Mouse (Mus musculus) limb, embryonic 13.5 days (tissue): ENCODE data around the gene U2af1. TPM values are rescaled to one million over a fixed set of nuclear protein-coding genes. Genes with fewer than 3 reads are reported as not detected.
"Not testable (repeated sequence)": the region's sequence is repeated elsewhere in the genome, so short reads cannot be mapped to it uniquely, and the experiment has no call there.

Experiments
- ATAC-seq: fragments of 200-750 bp; cut with Nextera tagmentation; 2 replicates; pipeline ENCODE4 v1.8.0; 2017; ENCODE audit warnings: low read depth, moderate number of reproducible peaks, moderate TSS enrichment; ENCODE audit not compliant: low FRiP score
- H3K27ac ChIP-seq: fragments of 300-500 bp; sonication (generic); 2 replicates; pipeline ENCODE4 v1.5.1; 2015; ENCODE audit warnings: inconsistent platforms, mild to moderate bottlenecking, moderate library complexity
- H3K27me3 ChIP-seq: fragments of 300-500 bp; sonication (generic); 2 replicates; pipeline ENCODE4 v1.6.1; 2015; ENCODE audit warnings: mild to moderate bottlenecking, inconsistent platforms
- H3K36me3 ChIP-seq: fragments of 300-500 bp; sonication (generic); 2 replicates; pipeline ENCODE4 v1.6.1; 2015; ENCODE audit warnings: inconsistent platforms, mild to moderate bottlenecking, moderate library complexity
- H3K4me1 ChIP-seq: fragments of 300-500 bp; sonication (generic); 2 replicates; pipeline ENCODE4 v1.6.1; 2015; ENCODE audit warnings: inconsistent platforms
- H3K4me2 ChIP-seq: fragments of 300-500 bp; sonication (generic); replicated peaks from 2 replicates; pipeline ENCODE4 v1.6.1; 2015; ENCODE audit warnings: inconsistent platforms, mild to moderate bottlenecking, moderate library complexity
- H3K4me3 ChIP-seq: fragments of 300-500 bp; sonication (generic); 2 replicates; pipeline ENCODE4 v1.5.1; 2015; ENCODE audit warnings: moderate library complexity, mild to moderate bottlenecking, inconsistent platforms
- H3K9ac ChIP-seq: fragments of 300-500 bp; sonication (generic); 2 replicates; pipeline ENCODE4 v1.6.1; 2015; ENCODE audit warnings: mild to moderate bottlenecking, inconsistent platforms
- H3K9me3 ChIP-seq: fragments of 300-500 bp; sonication (generic); 2 replicates; pipeline ENCODE4 v1.6.1; 2016; ENCODE audit warnings: inconsistent platforms
- WGBS: fragments of 180-500 bp; shearing (Covaris S2); methylation state at CpG from one replicate; pipeline ENCODE4 v1.1.7; 2015; 5-methylcytosine and 5-hydroxymethylcytosine counted together
- polyA plus RNA-seq: library from polyadenylated mRNA; unstranded; fragments of >200 nt; fragmentation: Nextera tagmentation; extraction: Ambion mirVana; gene quantifications from 2 replicates; pipeline ENCODE4 v1.2.1, GENCODE M21; 2015

U2af1 gene
- polyA plus RNA-seq, 1 experiment from 2014 or later: 354 TPM

GRCm38 (mm10) chr17:31636277-31636941, 22.3 kb downstream of the U2af1 start:
- no peaks in the 10 kb centered on the region for H3K36me3 ChIP-seq
- H3K9ac ChIP-seq: peak overlapping the region; percentile 65
- H3K4me2 ChIP-seq: peak overlapping the region; percentile 98
- no peaks in the 10 kb centered on the region for H3K9me3 ChIP-seq
- WGBS: 6% methylated on average over 45 of the region's 45 CpGs
- peaks cover 25% of the 10 kb centered on the region for H3K27me3 ChIP-seq
- H3K4me1 ChIP-seq: peaks cover 16% of the 10 kb centered on the region
- no peak overlapping the region for H3K27ac ChIP-seq
- peak overlapping the region; percentile 58 for H3K4me3 ChIP-seq
- peak; percentile 29; the same call in 1 of the 2 replicates for ATAC-seq

DNA sequence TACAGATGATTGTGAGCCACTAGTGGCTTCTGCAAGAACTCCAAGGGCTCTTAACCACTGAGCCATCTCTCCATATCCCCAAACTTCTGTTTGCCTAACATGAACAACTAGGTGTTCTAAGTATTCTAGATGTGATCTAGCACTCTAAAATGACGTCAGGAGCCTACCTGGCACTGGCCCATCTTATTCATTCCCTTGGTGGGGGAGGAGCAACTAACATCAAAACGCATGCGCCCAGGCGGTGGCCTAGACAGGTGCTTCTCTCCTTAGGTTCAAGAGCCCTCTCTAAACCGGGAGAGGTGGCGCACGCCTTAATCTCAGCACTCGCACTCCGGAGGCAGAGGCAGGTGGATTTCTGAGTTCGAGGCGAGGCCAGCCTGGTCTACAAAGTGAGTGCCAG, 22.9 kb downstream of the U2af1 start:
- Histone ChIP-seq H3K9ac (peak overlapping the region; percentile 65; the same call in 1 of the 2 replicates), H3K4me1 (peaks cover 16% of the 10 kb centered on the region), H3K36me3 (no peaks in the 10 kb centered on the region), H3K9me3 (no peaks in the 10 kb centered on the region), H3K4me2 (peak overlapping the region; percentile 98), H3K4me3 (peak overlapping the region; percentile 58), H3K27me3 (peaks cover 25% of the 10 kb centered on the region), H3K27ac (no peak overlapping the region)
- ATAC-seq: no peak
- 50% methylated on average over 11 of the region's 11 CpGs for WGBS

DNA sequence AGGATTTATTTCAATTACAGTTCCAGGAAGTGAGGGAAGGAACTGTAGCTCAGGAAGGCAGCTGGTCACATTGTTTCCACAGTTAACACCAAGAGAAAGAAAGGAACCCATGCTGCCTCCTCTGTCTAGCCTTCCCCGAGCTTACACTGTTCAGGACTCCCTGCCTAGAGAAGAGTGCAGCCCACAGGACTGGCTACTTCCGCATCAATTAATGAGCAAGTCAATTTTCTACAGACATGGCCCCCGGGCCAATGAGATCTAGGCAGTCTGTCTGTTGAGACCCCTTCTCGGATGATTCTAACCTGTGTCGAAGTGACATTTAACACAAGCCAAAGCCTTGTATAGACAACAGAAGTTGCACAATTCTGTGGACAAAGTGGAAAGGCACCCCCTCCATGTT, 23.8 kb downstream of the U2af1 start:
- no peak for ATAC-seq
- no peak overlapping the region for H3K4me2 ChIP-seq
- no peak overlapping the region for H3K4me3 ChIP-seq

GRCm38 (mm10) chr17:31633007-31633406, 25.7 kb downstream of the U2af1 start:
- ATAC-seq: no peak
- Histone ChIP-seq H3K36me3 (no peaks in the 10 kb centered on the region), H3K9me3 (no peaks in the 10 kb centered on the region), H3K27ac (no peak overlapping the region), H3K4me1 (peaks cover 16% of the 10 kb centered on the region), H3K4me3 (no peak overlapping the region), H3K27me3 (peaks cover 25% of the 10 kb centered on the region), H3K9ac (no peak overlapping the region), H3K4me2 (no peak overlapping the region)
- 83% methylated on average over 6 of the region's 6 CpGs for WGBS

More for the DNA sequence above, 23.8 kb downstream of the U2af1 start:
- WGBS: 73% methylated on average over 5 of the region's 5 CpGs
- no peak overlapping the region for H3K9ac ChIP-seq
- H3K27me3 ChIP-seq: peaks cover 25% of the 10 kb centered on the region
- no peaks in the 10 kb centered on the region for H3K36me3 ChIP-seq
- H3K27ac ChIP-seq: no peak overlapping the region
- no peaks in the 10 kb centered on the region for H3K9me3 ChIP-seq
- H3K4me1 ChIP-seq: peaks cover 16% of the 10 kb centered on the region

DNA sequence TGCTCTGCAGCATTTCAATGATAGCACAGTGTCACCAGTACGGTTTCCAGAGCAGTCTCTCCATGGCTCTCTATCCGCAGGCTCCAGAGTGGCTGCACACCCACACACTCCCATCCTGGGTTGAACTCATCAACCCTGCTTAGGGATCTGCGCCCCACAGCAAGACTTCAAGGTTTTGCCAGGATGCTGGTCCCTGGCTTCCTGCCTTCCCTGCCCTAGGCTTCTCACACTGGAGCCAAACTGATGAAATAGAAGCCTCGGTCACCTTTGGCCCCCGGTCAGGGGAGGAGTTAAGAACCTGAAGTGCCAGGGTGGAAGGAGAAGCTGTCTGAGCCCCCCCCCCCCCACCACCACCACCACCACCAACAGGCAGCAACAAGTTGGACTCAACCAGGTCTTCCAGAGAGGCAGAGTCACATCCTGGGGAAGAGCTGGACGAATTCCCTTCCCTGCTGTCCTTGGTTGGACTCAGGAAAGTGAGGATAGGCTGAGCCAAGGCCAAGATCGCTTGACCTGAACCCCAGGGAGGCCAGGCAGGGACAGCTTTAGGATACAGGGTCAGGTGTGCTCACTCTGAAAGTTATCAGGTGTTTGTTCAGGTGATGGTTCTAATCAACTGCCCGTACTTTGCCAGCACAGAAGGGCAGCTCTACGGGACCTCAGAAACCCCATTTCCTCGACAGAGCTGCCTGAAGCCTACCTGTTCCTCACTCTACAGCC, 27.5 kb downstream of the U2af1 start:
- no peak overlapping the region for H3K27ac ChIP-seq
- H3K27me3 ChIP-seq: peaks cover 18% of the 10 kb centered on the region
- H3K9me3 ChIP-seq: no peaks in the 10 kb centered on the region
- 85% methylated on average over 10 of the region's 10 CpGs for WGBS
- no peak overlapping the region for H3K4me3 ChIP-seq
- H3K4me1 ChIP-seq: peaks cover 3% of the 10 kb centered on the region
- no peaks in the 10 kb centered on the region for H3K36me3 ChIP-seq
- H3K9ac ChIP-seq: no peak overlapping the region
- no peak for ATAC-seq
- no peak overlapping the region for H3K4me2 ChIP-seq

- no peak overlapping the region for H3K9ac ChIP-seq
- no peaks in the 10 kb centered on the region for H3K36me3 ChIP-seq
- no peak overlapping the region for H3K4me2 ChIP-seq
- no peaks in the 10 kb centered on the region for H3K9me3 ChIP-seq
- no peak for ATAC-seq
- no peak overlapping the region for H3K27ac ChIP-seq
- no peak overlapping the region for H3K4me3 ChIP-seq
- no peaks in the 10 kb centered on the region for H3K27me3 ChIP-seq
- H3K4me1 ChIP-seq: no peaks in the 10 kb centered on the region
- 82% methylated on average over 2 of the region's 2 CpGs for WGBS
Measured at GRCm38 (mm10) chr17:31627961-31628360, 30.7 kb downstream of the U2af1 start.

DNA sequence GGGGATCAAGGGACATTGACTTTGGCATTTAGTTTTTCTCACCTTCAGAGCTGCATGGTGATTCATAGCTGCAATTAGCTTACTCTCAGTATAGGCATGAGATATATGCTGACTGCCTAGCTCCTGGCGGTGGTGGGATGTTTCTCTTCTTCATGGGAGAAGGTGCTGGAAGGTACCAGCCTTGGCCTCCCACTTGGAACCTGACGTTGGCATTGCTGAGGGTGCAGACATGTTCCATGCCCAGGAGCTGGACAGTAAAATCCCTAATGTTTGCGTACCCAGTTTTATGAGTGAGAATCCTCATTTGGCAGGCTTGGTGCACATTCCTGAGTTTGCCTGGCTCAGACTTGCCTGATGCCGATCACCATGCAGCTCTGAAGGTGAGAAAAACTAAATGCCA, 35.6 kb downstream of the U2af1 start:
- no peaks in the 10 kb centered on the region for H3K4me1 ChIP-seq
- no peaks in the 10 kb centered on the region for H3K9me3 ChIP-seq
- H3K36me3 ChIP-seq: no peaks in the 10 kb centered on the region
- no peak overlapping the region for H3K4me2 ChIP-seq
- no peaks in the 10 kb centered on the region for H3K27me3 ChIP-seq
- no peak overlapping the region for H3K9ac ChIP-seq
- H3K27ac ChIP-seq: no peak overlapping the region
- 85% methylated on average over 4 of the region's 4 CpGs for WGBS
- ATAC-seq: no peak
- no peak overlapping the region for H3K4me3 ChIP-seq

GRCm38 (mm10) chr17:31613086-31613755, 45.5 kb downstream of the U2af1 start:
- no peaks in the 10 kb centered on the region for H3K27me3 ChIP-seq
- no peak overlapping the region for H3K9ac ChIP-seq
- H3K27ac ChIP-seq: no peak overlapping the region
- H3K36me3 ChIP-seq: peaks cover 5% of the 10 kb centered on the region; the same call in 1 of the 2 replicates
- 68% methylated on average over 4 of the region's 4 CpGs for WGBS
- no peak for ATAC-seq
- no peak overlapping the region for H3K4me2 ChIP-seq
- H3K4me3 ChIP-seq: no peak overlapping the region
- H3K4me1 ChIP-seq: no peaks in the 10 kb centered on the region
- no peaks in the 10 kb centered on the region for H3K9me3 ChIP-seq

DNA sequence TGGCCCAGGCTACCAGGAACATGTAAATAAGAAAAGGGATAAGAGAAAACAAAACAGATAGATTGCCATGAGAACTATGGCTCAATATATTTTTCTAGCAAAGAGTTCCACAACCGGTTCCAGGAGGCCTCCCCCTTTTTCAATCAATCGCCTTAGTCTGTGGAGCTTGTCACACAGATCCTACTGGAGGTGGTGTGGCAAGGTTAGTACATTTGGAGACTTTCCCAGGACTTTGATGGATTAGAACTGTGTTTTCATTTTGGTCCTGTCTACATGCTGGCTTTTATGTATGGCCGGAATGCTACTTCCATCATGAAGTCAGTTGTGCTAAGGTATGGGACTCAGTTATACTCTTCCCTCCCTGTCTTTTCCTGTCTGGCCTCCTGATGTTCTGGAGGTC, 48.8 kb downstream of the U2af1 start:
- H3K4me3 ChIP-seq: no peak overlapping the region
- H3K36me3 ChIP-seq: peaks cover 25% of the 10 kb centered on the region
- no peaks in the 10 kb centered on the region for H3K9me3 ChIP-seq
- no peaks in the 10 kb centered on the region for H3K4me1 ChIP-seq
- WGBS: 89% methylated on average over 3 of the region's 3 CpGs
- no peaks in the 10 kb centered on the region for H3K27me3 ChIP-seq
- no peak for ATAC-seq
- no peak overlapping the region for H3K9ac ChIP-seq
- no peak overlapping the region for H3K4me2 ChIP-seq
- no peak overlapping the region for H3K27ac ChIP-seq

DNA sequence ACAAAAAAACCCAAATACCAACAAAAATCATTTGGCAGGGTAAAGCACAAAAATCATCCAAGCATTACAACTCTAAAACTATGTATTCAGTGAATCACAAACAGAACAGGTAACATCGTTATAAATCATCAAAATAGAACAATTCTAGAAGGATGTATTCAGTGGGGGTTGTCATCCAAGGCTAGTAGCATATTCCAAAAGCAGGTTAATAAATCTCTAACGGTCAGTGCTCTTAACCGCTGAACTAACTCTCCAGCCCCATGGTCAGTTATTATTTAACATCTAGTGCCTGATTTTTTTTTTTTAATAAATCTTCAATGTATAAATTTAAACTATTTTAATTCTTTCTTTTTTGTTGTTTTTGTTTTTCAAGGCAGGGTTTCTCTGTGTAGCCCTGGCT, 49.5 kb downstream of the U2af1 start:
- not testable (repeated sequence) for H3K4me2 ChIP-seq, H3K9me3 ChIP-seq, H3K9ac ChIP-seq, H3K27ac ChIP-seq, H3K4me1 ChIP-seq, ATAC-seq, H3K4me3 ChIP-seq, H3K27me3 ChIP-seq
- peaks cover 32% of the 10 kb centered on the region for H3K36me3 ChIP-seq
- WGBS: 96% methylated on average over 3 of the region's 3 CpGs

DNA sequence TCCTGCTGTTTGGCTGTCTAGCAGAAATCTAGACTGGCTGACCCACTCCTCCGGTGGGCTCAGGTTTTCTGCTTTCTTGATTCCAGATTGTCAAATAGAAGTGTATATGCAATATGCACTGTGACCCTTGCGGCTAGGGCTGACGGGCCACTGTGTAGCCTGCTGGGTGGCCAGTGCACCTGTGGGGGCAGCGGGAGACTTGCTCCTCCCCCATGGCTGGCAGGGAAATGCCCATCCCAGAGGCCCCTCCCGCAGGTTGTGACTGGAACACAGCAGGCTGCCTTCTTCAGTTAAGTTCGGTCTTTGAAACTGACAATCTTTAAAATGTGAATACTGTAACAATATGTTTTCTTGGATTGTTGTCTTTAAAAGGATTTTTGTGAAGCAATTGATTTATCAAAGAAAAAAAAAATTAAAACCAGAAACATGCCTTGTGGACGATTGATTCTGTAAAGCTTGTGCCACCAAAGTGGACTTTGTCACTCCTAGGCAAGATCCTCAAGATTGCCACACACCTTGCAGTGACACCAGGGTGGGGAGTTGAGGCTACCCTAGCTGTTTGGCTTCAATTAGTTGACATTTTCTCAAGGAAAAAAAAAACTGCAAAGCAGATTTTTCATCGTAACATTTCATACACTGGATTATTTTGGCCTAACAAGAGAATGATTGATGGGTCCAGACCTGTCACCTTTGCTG, 51.3 kb downstream of the U2af1 start:
- 82% methylated on average over 8 of the region's 8 CpGs for WGBS
- no peaks in the 10 kb centered on the region for H3K27me3 ChIP-seq

GRCm38 (mm10) chr17:31606424-31606823, 52.3 kb downstream of the U2af1 start:
- H3K36me3 ChIP-seq: peaks cover 60% of the 10 kb centered on the region

More for the DNA sequence above, 51.3 kb downstream of the U2af1 start:
- Histone ChIP-seq H3K4me3 (no peak overlapping the region), H3K4me2 (no peak overlapping the region), H3K4me1 (no peaks in the 10 kb centered on the region), H3K9ac (no peak overlapping the region), H3K27ac (no peak overlapping the region), H3K36me3 (peaks cover 50% of the 10 kb centered on the region), H3K9me3 (no peaks in the 10 kb centered on the region)
- ATAC-seq: no peak

More at GRCm38 (mm10) chr17:31606424-31606823, 52.3 kb downstream of the U2af1 start:
- WGBS: 82% methylated on average over 7 of the region's 7 CpGs
- Histone ChIP-seq H3K27ac (no peak overlapping the region), H3K27me3 (no peaks in the 10 kb centered on the region), H3K9me3 (no peaks in the 10 kb centered on the region), H3K4me2 (no peak overlapping the region), H3K4me1 (no peaks in the 10 kb centered on the region), H3K9ac (no peak overlapping the region), H3K4me3 (no peak overlapping the region)
- ATAC-seq: no peak
